Mouse (Mus musculus) gastrocnemius, adult 2 months (tissue): ENCODE results near the gene Naa40. TPM values are rescaled to one million over a fixed set of nuclear protein-coding genes. Genes with fewer than 3 reads are reported as not detected.

ENCODE experiments used
- DNase-seq: peaks from one replicate; pipeline ENCODE4 v3.0.0; 2022
- H3K27ac ChIP-seq: fragments of 200-600 bp; 2 replicates; pipeline ENCODE4 v1.8.1; 2022; ENCODE audit warnings: mild to moderate bottlenecking
- H3K4me3 ChIP-seq: fragments of 200-600 bp; 2 replicates; pipeline ENCODE4 v1.8.1; 2022; ENCODE audit warnings: mild to moderate bottlenecking, moderate library complexity
- CTCF ChIP-seq: fragments of 200-600 bp; IDR thresholded peaks from 2 replicates; pipeline ENCODE4 v1.8.1; 2022; ENCODE audit warnings: antibody characterized with exemption, mild to moderate bottlenecking, moderate library complexity
- intact Hi-C: fragments of 180-260 bp; cut with DNase I; formaldehyde crosslinking; loops from one replicate; pipeline ENCODE4 v1.15.1; 2025
- total RNA-seq, 2 experiments: library from RNA; stranded (reverse); gene quantifications; 2 replicates each; pipeline ENCODE4 v1.2.3; 2021

The Naa40 gene
- total RNA-seq, 2 experiments from 2014 or later, result 10.0 to 12.7 TPM

DNA sequence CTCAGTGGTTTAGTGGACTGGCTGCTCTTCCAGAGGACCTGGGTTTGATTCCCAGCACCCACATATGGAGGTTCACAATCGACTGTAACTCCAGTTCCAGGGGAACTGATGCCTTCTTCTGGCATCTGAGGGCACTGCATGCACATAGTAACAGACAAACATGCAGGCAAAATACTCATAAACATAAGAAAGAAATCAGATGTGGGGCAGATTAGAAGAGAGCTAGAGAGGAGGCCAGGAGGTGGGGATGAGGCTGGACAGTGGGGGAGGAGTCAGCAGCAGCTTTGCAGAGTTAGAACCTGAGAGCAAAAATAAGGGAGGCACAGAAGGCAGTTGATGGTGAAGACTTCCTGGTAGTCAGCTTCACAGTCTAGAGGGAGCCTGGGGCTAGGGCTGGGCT, 21.6 kb upstream of the Naa40 start:
- intact Hi-C loops, result no loop called here
- Histone ChIP-seq H3K27ac (no peak overlapping the region), H3K4me3 (no peak overlapping the region)
- TF ChIP-seq CTCF, result no peak
- DNase-seq, result no peak

DNA sequence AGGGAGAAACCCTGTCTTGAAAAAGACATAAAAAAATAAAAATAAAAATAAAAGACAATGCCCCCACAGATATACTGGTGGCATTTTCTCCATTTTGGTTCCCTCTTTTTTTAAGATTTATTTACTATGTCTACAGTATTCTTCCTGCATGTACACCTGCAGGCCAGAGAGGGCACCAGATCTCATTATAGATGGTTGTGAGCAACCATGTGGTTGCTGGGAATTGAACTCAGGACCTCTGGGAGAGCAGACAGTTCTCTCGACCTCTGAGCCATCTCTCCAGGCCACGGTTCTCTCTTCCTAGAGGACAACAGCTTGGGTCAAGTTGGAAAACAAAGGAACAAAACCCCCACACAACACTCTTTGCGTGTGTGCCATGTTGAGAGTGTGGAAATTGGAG, 21.0 kb upstream of the Naa40 start:
- no peak for DNase-seq
- intact Hi-C loops, result no loop called here
- Histone ChIP-seq H3K27ac (no peak overlapping the region), H3K4me3 (no peak overlapping the region)
- TF ChIP-seq CTCF, result no peak

DNA sequence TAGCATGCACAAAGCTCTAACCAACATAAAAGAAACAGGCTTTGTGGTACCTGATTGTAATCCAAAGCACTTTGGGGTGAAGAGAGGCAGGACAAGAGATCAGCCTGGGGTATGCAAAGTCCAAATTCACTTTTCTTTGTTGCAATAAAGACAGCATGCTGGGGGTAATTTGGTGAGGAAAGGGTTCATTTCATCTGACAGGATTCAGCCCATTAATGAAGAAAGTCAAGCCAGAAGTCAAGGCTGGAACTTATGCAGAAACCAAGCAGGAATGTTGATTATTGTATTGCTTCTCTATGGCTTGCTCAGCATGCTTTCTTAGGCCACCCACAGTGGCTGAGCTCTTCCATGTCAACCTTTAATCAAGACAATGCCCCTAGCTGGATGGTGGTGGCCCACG, 20.5 kb upstream of the Naa40 start:
- no peak for TF ChIP-seq CTCF
- DNase-seq, result no peak
- no peak overlapping the region for H3K27ac ChIP-seq
- intact Hi-C loops, result no loop called here
- H3K4me3 ChIP-seq, result no peak overlapping the region

DNA sequence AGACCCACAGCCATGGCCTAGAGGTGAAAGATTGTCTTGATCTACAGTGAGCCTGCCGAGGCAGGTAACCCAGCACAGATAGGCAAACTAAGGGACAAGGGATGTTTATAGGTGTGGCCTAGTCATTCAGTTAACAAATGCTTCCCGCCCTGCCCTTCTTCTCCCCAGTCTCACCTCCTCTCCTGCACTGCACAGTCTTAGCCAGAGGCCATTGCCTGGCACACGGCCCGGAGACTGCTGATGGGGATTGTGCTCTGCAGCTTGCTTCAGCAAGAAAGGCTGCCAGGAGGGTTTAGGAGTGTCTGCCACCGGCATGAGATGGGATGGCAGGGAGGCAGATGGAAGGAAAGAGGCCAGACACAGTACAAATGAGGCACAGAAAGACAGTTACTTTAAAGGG, 16.9 kb upstream of the Naa40 start:
- peak; percentile 54 for DNase-seq
- intact Hi-C loops, result no loop called here
- no peak for TF ChIP-seq CTCF
- no peak overlapping the region for H3K27ac ChIP-seq
- no peak overlapping the region for H3K4me3 ChIP-seq

DNA sequence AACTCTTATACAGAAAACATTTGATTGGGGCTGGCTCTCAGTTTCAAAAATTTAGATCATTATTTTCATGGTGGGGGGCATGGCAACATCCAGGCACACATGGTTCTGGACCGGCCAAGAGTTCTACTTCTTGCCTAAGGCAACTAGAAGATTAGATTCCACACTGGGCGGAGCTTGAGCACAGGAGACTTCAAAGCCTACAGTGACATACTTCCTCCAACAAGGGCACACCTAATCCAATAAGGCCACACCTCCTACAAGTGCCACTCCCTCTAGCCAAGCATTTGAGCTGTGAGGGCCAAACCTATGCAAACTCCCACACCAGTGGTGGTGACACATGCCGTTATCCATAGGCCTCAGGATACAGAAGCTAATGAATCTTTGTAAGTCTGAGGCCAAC, 5.0 kb upstream of the Naa40 start:
- DNase-seq, result no peak
- intact Hi-C loops, result no loop called here
- TF ChIP-seq CTCF, result no peak
- Histone ChIP-seq H3K27ac (no peak overlapping the region), H3K4me3 (no peak overlapping the region)

DNA sequence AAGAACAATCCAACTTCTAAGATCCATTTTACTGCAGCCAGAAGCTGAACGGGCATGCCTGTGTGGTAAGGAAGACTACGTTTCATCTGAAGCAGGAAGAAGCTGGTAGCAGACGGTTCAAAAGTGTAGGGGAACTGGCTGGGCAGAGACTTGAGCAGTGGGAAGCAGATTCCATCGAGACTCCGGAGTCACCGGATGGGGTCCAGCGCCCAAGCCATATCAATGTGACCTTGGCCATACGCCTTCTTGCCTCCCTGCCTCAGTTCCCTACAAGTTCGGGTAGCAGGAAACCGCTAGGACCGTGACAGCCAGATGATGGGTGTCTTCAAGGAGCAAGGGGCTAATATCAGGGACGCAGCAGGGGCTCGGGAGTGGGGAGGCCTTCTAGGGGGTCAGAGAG, 692 bp downstream of the Naa40 start:
- intact Hi-C loops, result no loop called here
- Histone ChIP-seq H3K27ac (peak overlapping the region; percentile 95), H3K4me3 (peak overlapping the region; percentile 88)
- TF ChIP-seq CTCF, result no peak
- no peak for DNase-seq

DNA sequence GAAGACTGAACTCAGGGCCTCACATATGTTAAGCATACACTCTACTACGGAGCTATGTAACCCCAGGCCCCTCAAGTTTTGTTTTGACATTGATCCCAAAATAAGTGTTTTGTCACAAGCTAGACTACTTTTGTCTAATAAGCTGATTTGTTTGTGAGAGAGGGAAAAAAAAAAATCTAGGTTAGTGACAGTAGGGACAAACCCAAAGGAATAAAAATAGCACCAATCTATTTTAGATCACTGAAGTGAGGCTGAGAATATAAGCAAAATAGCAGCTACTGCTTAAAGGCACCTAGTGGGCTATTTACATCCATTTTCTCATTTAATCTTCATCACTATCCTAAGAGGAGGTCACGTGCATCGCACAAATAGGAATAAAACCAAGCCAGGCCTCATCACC, 1.4 kb downstream of the Naa40 start:
- peak overlapping the region; percentile 88 for H3K4me3 ChIP-seq
- H3K27ac ChIP-seq, result peak overlapping the region; percentile 95
- intact Hi-C loops, result loop anchor here (5.0 kb wide), 1 partner anchor 178 kb away; the partner anchor contains the start of gene 2700081O15Rik
- TF ChIP-seq CTCF, result no peak
- DNase-seq, result no peak

DNA sequence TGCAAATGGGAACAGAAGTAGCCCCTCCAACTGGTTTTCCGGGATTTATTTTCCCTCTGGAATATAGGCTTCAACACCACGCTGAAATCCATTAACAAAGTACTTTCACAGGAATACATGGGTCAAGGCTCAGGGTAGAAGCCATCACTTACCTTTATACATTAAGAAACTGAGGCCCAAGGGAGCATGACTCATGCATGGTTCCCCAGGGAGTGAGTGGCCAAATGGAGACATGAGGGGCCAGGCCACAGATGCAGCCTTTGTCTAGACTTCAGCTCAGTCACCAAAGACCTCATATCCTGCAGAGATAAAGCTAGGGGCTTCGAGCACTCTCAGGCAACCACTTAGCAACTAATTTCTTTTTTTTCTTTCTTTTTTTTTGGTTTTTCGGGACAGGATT, 4.2 kb downstream of the Naa40 start:
- TF ChIP-seq CTCF, result no peak

DNA sequence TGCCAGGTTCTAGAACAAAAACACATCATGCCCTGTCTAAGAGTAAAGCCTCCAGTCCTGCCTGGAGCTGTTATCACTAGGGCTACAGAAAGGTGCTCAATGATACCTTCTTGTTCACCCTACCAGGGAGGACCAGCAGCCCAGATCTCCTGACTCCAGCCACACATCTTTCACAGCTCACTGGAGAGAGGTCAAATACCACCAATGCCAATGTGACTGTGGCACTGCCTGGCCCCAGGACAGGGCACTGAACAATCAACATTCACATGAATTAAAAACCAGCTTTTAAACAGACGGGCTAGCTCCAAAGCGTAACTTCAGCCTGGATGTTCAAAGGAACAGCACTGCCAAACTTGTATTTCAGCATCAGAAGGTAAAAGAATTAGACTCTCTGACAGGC, 5.0 kb downstream of the Naa40 start:
- intact Hi-C loops, result loop anchor here (5.0 kb wide), 1 partner anchor 181 kb away; the partner anchor contains the start of gene 2700081O15Rik
- Histone ChIP-seq H3K4me3 (no peak overlapping the region), H3K27ac (no peak overlapping the region)
- no peak for TF ChIP-seq CTCF
- DNase-seq, result no peak

More for the DNA sequence above, 4.2 kb downstream of the Naa40 start:
- intact Hi-C loops, result loop anchor here (5.0 kb wide), 1 partner anchor 181 kb away; the partner anchor contains the start of gene 2700081O15Rik
- no peak for DNase-seq
- H3K4me3 ChIP-seq, result no peak overlapping the region
- H3K27ac ChIP-seq, result no peak overlapping the region

DNA sequence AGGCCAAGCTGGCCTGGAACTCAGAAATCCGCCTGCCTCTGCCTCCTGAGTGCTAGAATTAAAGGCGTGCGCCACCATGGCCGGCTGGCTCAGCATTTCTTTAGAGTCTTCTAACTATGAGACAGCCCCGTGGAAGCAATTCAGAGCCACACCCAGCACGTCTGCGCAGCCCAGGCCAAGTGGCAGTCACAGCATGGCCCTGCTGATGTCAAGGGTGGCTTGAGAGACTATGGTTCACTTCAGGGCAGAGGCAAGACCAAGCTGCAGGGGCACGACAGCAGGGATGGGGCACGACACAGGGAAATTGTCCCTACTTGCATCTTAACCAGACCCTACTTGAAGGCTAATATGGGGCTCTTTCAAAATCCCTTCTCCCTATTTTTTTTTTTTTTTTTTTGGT, 5.5 kb downstream of the Naa40 start:
- DNase-seq, result peak; percentile 43
- Histone ChIP-seq H3K27ac (no peak overlapping the region), H3K4me3 (no peak overlapping the region)
- intact Hi-C loops, result loop anchor here (5.0 kb wide), 1 partner anchor 182 kb away; the partner anchor contains the start of gene 2700081O15Rik
- no peak for TF ChIP-seq CTCF

DNA sequence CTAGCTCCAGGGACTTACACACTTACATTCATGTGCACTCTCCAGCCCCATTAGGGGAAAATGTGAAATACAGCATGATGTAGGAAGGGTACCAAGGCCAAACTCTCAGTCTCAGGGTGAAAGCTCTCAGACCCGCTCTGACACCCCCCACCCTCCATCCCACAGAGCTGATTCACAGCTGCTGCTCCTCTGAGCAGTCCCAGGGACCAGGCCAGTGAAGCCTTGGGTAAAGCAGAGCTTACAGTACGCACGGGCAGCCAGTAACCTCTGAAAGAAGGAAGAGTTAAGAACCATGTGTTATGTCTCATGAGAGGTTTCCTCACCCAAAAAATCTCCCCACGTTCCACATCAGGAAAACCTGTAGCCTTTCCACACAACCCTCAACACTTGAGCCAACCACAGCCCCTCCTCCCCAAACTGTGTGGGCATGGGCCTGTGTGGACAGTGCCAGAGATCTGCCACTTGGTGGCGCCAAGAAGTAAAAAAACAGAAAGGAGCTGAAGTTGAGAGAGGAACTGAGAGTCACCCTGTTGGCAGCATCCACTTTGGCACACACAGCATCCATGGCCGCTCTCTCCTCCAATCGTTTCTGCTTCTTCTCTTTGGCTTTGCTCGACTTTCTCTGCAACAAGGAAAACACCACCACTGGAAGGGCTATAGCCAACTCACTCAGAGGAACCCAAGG, 6.3 kb downstream of the Naa40 start:
- intact Hi-C loops, result loop anchor here (5.0 kb wide), 2 partner anchors 183 to 203 kb away; partner anchors contain the start of gene 2700081O15Rik
- H3K27ac ChIP-seq, result peak overlapping the region; percentile 44
- TF ChIP-seq CTCF, result peak; percentile 86
- H3K4me3 ChIP-seq, result peak overlapping the region; percentile 4; the same call in 1 of the 2 replicates
- DNase-seq, result peak; percentile 87

DNA sequence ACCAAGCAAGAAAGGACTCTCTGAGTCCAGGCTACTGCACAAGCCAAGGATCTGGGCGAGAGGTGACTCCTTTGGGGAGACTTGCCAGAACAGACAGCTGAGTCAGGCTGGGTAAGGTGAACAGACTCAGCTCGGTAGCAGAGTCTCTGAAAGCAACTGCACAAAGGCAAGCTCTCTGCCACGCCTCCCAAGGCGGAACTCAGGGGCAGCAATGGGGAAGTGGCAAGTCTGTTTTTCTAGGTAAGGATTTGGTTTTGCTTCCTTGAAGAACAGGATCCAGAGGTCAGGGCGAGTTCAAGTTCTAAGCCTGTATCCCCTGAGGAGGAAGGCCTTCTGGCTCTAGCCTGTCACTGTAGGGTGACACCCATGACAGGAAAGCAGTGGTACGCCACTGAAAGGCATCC, 14.5 kb downstream of the Naa40 start:
- TF ChIP-seq CTCF, result no peak
- DNase-seq, result peak; percentile 58

DNA sequence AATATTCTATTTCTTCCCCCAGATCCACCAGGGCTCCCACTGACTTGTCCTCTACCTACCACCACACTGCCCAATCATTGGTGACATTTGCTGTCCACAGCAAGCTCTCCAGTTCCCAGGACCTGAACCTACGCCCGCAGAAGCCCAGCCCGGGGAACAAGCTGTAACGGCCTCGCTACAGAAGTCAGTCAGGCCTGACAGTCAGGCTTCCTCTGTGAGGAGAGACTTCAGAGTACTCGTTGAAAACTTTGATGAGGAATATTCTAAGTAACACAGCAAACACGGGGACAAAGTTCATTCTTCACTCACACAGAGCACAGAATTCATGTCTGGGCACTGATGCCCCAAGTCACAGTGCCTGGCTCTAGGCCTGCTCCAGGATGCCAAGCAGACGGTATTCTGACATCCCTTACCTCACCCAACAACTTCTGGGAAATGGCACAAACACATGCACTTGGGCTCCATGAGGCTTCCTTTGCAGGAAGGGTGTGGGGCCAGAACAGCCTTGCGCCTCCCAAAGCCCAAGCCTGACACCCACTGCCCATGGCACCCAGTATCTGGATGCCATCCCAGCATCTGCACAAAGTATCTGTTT, 15.8 kb downstream of the Naa40 start:
- intact Hi-C loops, result no loop called here

More for the DNA sequence above, 14.5 kb downstream of the Naa40 start:
- peak overlapping the region; percentile 54 for H3K27ac ChIP-seq
- no peak overlapping the region for H3K4me3 ChIP-seq
- intact Hi-C loops, result no loop called here

More for the DNA sequence above, 15.8 kb downstream of the Naa40 start:
- DNase-seq, result no peak
- H3K4me3 ChIP-seq, result no peak overlapping the region
- no peak for TF ChIP-seq CTCF
- H3K27ac ChIP-seq, result no peak overlapping the region
